Mouse (Mus musculus): ENCODE results near the gene Katnal1. TPM values are rescaled to one million over a fixed set of nuclear protein-coding genes. Genes with fewer than 3 reads are reported as not detected.

Gene Katnal1
- polyA plus RNA-seq, 1 experiment from 2014 or later = 36.5 TPM

DNA sequence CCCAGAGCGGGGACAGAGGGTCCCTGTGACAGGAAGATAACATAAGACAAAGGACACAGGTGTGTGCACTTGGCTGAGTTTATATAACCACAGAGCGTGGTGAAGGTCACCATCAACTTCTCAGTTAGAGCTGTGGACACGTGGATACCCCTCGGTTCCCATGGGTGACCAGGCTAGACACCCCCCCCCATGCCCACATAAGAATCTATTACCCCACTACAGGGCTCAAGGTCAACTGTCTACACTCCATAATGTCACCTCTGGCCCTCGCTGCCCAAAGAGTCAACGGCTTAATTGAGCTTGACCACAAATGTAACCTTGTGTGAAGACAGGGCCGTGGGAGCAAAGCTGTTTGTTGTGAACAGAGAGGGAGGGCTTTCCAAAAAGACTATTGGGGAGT, 103.4 kb downstream of the Katnal1 start:
- no peaks in the 10 kb centered on the region; the same call in 1 of the 2 replicates for H3K4me1 ChIP-seq (replicated peaks)
- H3K4me3 ChIP-seq = no peak overlapping the region
- H3K27ac ChIP-seq (replicated peaks) = no peak overlapping the region
- H3K9me3 ChIP-seq = no peaks in the 10 kb centered on the region
- no peak for ATAC-seq (ENCODE audit: low FRiP score, low read depth)
- no peaks in the 10 kb centered on the region for H3K27me3 ChIP-seq
- no peaks in the 10 kb centered on the region for H3K36me3 ChIP-seq
- no peak overlapping the region for H3K9ac ChIP-seq
- WGBS = 83% methylated on average over 7 of the region's 7 CpGs
- no peak overlapping the region for H3K4me2 ChIP-seq

DNA sequence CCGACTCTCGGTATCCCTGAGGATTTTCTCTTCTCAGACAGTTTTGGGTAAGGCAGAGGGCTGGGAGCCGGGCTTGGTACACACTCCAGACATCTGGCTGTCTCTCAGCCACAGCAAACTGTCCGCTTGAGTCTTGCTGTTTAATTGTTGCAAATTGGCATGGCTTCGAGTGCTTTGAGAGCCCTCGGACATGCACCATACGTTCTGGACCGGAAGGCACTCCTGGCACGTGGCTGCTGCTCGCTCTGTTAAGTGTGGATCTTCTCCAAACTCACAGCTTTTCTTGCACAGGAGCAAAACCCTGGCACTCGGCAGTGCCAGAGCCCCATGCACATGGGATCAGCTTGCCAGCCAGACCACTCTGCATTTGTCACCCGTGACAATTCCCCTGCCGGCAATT, 106.3 kb downstream of the Katnal1 start:
- no peak for ATAC-seq (ENCODE audit: low FRiP score, low read depth)
- H3K9ac ChIP-seq = no peak overlapping the region
- WGBS = 62% methylated on average over 13 of the region's 13 CpGs
- H3K4me3 ChIP-seq = no peak overlapping the region
- H3K36me3 ChIP-seq = no peaks in the 10 kb centered on the region
- H3K4me1 ChIP-seq (replicated peaks) = peaks cover 14% of the 10 kb centered on the region
- H3K4me2 ChIP-seq = no peak overlapping the region
- no peaks in the 10 kb centered on the region for H3K9me3 ChIP-seq
- no peak overlapping the region for H3K27ac ChIP-seq (replicated peaks)
- no peaks in the 10 kb centered on the region for H3K27me3 ChIP-seq

Other genes with a start within 250 kb of the Katnal1 start
- 2.1 and 4.3 TPM in 2 replicates for gene Gm42791, start 65.8 kb upstream of the Katnal1 start, polyA plus RNA-seq (2015; fragmentation: Nextera tagmentation; extraction: Ambion mirVana)